Mouse (Mus musculus) heart, embryonic 14.5 days (tissue): ENCODE results near the gene 4931406C07Rik. TPM values are rescaled to one million over a fixed set of nuclear protein-coding genes. Genes with fewer than 3 reads are reported as not detected.

Experiments
- ATAC-seq: fragments of 200-750 bp; cut with Nextera tagmentation; 2 replicates; pipeline ENCODE4 v1.8.0; 2017; ENCODE audit warnings: low read depth, moderate TSS enrichment; ENCODE audit not compliant: insufficient number of reproducible peaks, insufficient read depth, low FRiP score
- H3K27ac ChIP-seq, 2 experiments: fragments of 200-500 bp in 1 of 2; fragments of 300-500 bp in 1 of 2; sonication (generic) in 1 of 2; replicated peaks in 1 of 2; 2 replicates each; pipeline ENCODE4 v1.5.1; 2012 to 2014; ENCODE audit warnings: low read depth in 2 of 2, low read length in 2 of 2, control low read depth in 1 of 2, mild to moderate bottlenecking in 1 of 2, mixed read lengths in 1 of 2; ENCODE audit not compliant: control insufficient read depth in 1 of 2, insufficient read depth in 1 of 2
- H3K27me3 ChIP-seq: fragments of 300-500 bp; sonication (generic); 2 replicates; pipeline ENCODE4 v1.6.1; 2014; ENCODE audit warnings: mild to moderate bottlenecking, low read length, control low read depth; ENCODE audit not compliant: control insufficient read depth, insufficient read depth
- H3K36me3 ChIP-seq: fragments of 300-500 bp; sonication (generic); 2 replicates; pipeline ENCODE4 v1.6.1; 2014; ENCODE audit warnings: mild to moderate bottlenecking, control low read depth, low read length, mixed read lengths; ENCODE audit not compliant: control insufficient read depth, insufficient read depth
- H3K4me1 ChIP-seq, 2 experiments: fragments of 200-500 bp in 1 of 2; fragments of 300-500 bp in 1 of 2; sonication (generic) in 1 of 2; 2 replicates each; pipeline ENCODE4 v1.6.1; 2012 to 2014; ENCODE audit warnings: low read length in 2 of 2, control low read depth in 1 of 2, mixed read lengths in 1 of 2; ENCODE audit not compliant: control insufficient read depth in 2 of 2, insufficient read depth in 2 of 2
- H3K4me2 ChIP-seq: fragments of 300-500 bp; sonication (generic); 2 replicates; pipeline ENCODE4 v1.6.1; 2014; ENCODE audit warnings: mild to moderate bottlenecking, low read length
- H3K4me3 ChIP-seq, 2 experiments: fragments of 200-500 bp in 1 of 2; fragments of 300-500 bp in 1 of 2; sonication (generic) in 1 of 2; 2 replicates each; pipeline ENCODE4 v1.5.1; 2012 to 2014; ENCODE audit warnings: low read length in 2 of 2, mild to moderate bottlenecking in 2 of 2, control low read depth in 1 of 2, low read depth in 1 of 2, moderate library complexity in 1 of 2; ENCODE audit not compliant: control insufficient read depth in 1 of 2, insufficient read depth in 1 of 2
- H3K9ac ChIP-seq: fragments of 300-500 bp; sonication (generic); 2 replicates; pipeline ENCODE4 v1.6.1; 2014; ENCODE audit warnings: mild to moderate bottlenecking, low read length
- H3K9me3 ChIP-seq: fragments of 300-500 bp; sonication (generic); 2 replicates; pipeline ENCODE4 v1.6.1; 2016; ENCODE audit warnings: low read length, control low read depth; ENCODE audit not compliant: control insufficient read depth
- WGBS: fragments of 180-500 bp; shearing (Covaris S2); extraction: QIAGEN DNeasy Blood & Tissue Kit; methylation state at CpG from one replicate; pipeline ENCODE4 v1.1.7; 2014; 5-methylcytosine and 5-hydroxymethylcytosine counted together
- polyA plus RNA-seq: library from polyadenylated mRNA; unstranded; fragments of >200 nt; fragmentation: Nextera tagmentation; extraction: Ambion mirVana; gene quantifications from 2 replicates; pipeline ENCODE4 v1.2.1, GENCODE M21; 2014

The 4931406C07Rik gene
- polyA plus RNA-seq, 1 experiment from 2014 or later, result 6.7 TPM

GRCm38 (mm10) chr9:15242130-15242529, 64.1 kb downstream of the 4931406C07Rik start:
- Histone ChIP-seq H3K9me3 (no peaks in the 10 kb centered on the region), H3K9ac (no peak overlapping the region), H3K27me3 (no peaks in the 10 kb centered on the region), H3K36me3 (no peaks in the 10 kb centered on the region), H3K27ac (no peak overlapping the region), H3K4me3 (no peak overlapping the region), H3K4me2 (no peak overlapping the region), H3K4me1 (peaks cover 10 to 21% of the 10 kb centered on the region in 2 experiments)
- 77% methylated on average over 1 of the region's 1 CpGs for WGBS
- ATAC-seq, result no peak

- Histone ChIP-seq H3K4me2 (no peak overlapping the region), H3K4me3 (no peak overlapping the region), H3K27ac (no peak overlapping the region), H3K36me3 (no peaks in the 10 kb centered on the region), H3K27me3 (no peaks in the 10 kb centered on the region), H3K9ac (no peak overlapping the region), H3K9me3 (no peaks in the 10 kb centered on the region), H3K4me1 (peaks cover 10 to 21% of the 10 kb centered on the region in 2 experiments)
- 48% methylated on average over 9 of the region's 9 CpGs for WGBS
- no peak for ATAC-seq
Measured at GRCm38 (mm10) chr9:15241596-15241939, 64.7 kb downstream of the 4931406C07Rik start.

- Histone ChIP-seq H3K4me1 (peaks cover 10 to 21% of the 10 kb centered on the region in 2 experiments), H3K36me3 (no peaks in the 10 kb centered on the region), H3K9ac (no peak overlapping the region), H3K4me2 (no peak overlapping the region), H3K27ac (no peak overlapping the region), H3K27me3 (no peaks in the 10 kb centered on the region), H3K9me3 (no peaks in the 10 kb centered on the region), H3K4me3 (no peak overlapping the region)
- no peak for ATAC-seq
- WGBS, result 64% methylated on average over 6 of the region's 6 CpGs
Measured at GRCm38 (mm10) chr9:15240863-15241595, 65.2 kb downstream of the 4931406C07Rik start.

- no peak for ATAC-seq
- 92% methylated on average over 6 of the region's 6 CpGs for WGBS
Measured at GRCm38 (mm10) chr9:15240006-15240405, 66.2 kb downstream of the 4931406C07Rik start.

GRCm38 (mm10) chr9:15239042-15239925, 67.0 kb downstream of the 4931406C07Rik start, which contains the start of gene Vstm5:
Vstm5 (plus strand) TSS chr9:15239045.
- H3K4me2 ChIP-seq, result peak within 1 kb of the TSS; percentile 88
- no peaks in the 10 kb centered on the region for H3K36me3 ChIP-seq
- peak within 1 kb of the TSS; percentile 48 to 52 for H3K4me3 ChIP-seq
- no peaks in the 10 kb centered on the region for H3K27me3 ChIP-seq
- ATAC-seq, result peak; percentile 51
- peak within 1 kb of the TSS; percentile 70 for H3K9ac ChIP-seq
- H3K9me3 ChIP-seq, result no peaks in the 10 kb centered on the region
- H3K4me1 ChIP-seq, result peaks cover 10 to 21% of the 10 kb centered on the region in 2 experiments
- 4% methylated on average over 35 of the region's 35 CpGs for WGBS
- peak within 1 kb of the TSS; percentile 43 to 51; a peak in 3 of 4 replicates for H3K27ac ChIP-seq

More at GRCm38 (mm10) chr9:15240006-15240405, 66.2 kb downstream of the 4931406C07Rik start:
- Histone ChIP-seq H3K36me3 (no peaks in the 10 kb centered on the region), H3K4me3 (no peak overlapping the region), H3K9ac (peak overlapping the region; percentile 70; the same call in 1 of the 2 replicates), H3K4me2 (peak overlapping the region; percentile 88), H3K4me1 (peaks cover 10 to 21% of the 10 kb centered on the region in 2 experiments), H3K27ac (no peak overlapping the region), H3K27me3 (no peaks in the 10 kb centered on the region), H3K9me3 (no peaks in the 10 kb centered on the region)

- no peaks in the 10 kb centered on the region for H3K9me3 ChIP-seq
- peak overlapping the region; percentile 88 for H3K4me2 ChIP-seq
- H3K4me1 ChIP-seq, result peaks cover 10 to 21% of the 10 kb centered on the region in 2 experiments
- H3K27ac ChIP-seq, result peak overlapping the region; percentile 43 to 51; a peak in 3 of 4 replicates
- peak overlapping the region; percentile 70 for H3K9ac ChIP-seq
- ATAC-seq, result no peak
- peak overlapping the region; percentile 48 to 52 for H3K4me3 ChIP-seq
- H3K27me3 ChIP-seq, result no peaks in the 10 kb centered on the region
- no peaks in the 10 kb centered on the region for H3K36me3 ChIP-seq
- 57% methylated on average over 16 of the region's 16 CpGs for WGBS
Measured at GRCm38 (mm10) chr9:15238297-15238990, 67.8 kb downstream of the 4931406C07Rik start.
